Mouse (Mus musculus): Measurements from ENCODE around the gene Tgif1.

DNA sequence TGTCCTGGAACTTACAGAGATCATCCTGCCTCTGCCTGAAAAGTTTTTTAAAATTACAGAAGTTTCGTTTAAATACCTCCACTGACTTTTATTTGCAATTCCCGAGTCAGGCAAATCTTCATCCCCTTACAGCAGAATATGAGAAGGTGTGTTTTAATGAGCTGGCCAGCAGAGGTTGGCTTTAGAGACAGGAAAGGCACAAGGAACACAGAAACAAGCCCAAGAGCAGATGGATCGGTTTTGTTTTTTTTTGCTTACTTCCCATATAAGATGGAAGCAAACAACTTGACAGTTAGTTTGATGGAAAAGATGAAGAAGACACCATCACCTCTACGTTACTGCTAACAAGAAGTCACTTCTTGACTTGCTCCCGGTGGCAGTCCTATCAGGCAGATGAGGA is 18.3 kb upstream of the Tgif1 start:
- TF ChIP-seq POLR2A (IDR thresholded peaks at IDR 0.05; ENCODE audit: borderline replicate concordance, low read depth, low read length) (no peak), CTCF (IDR thresholded peaks at IDR 0.05; ENCODE audit: low read depth, low read length) (no peak)

Measured in bone marrow macrophage, adult 2 months (primary cell).